Mouse (Mus musculus) limb, embryonic 11.5 days (tissue): ENCODE results near the gene Fam72a. TPM values are rescaled to one million over a fixed set of nuclear protein-coding genes. Genes with fewer than 3 reads are reported as not detected.

Source experiments
- ATAC-seq: fragments of 200-750 bp; cut with Nextera tagmentation; 2 replicates; pipeline ENCODE4 v1.8.0; 2017; ENCODE audit warnings: low read depth; ENCODE audit not compliant: insufficient number of reproducible peaks, low FRiP score, low TSS enrichment
- DNase-seq: peaks from one replicate; pipeline ENCODE4 v3.0.0-alpha.2; 2015; ENCODE audit warnings: low spot score
- H3K27ac ChIP-seq: fragments of 300-500 bp; sonication (generic); replicated peaks from 2 replicates; pipeline ENCODE4 v1.5.1; 2014; ENCODE audit warnings: low read depth, mild to moderate bottlenecking, low read length
- H3K27me3 ChIP-seq: fragments of 300-500 bp; sonication (generic); 2 replicates; pipeline ENCODE4 v1.6.1; 2014; ENCODE audit warnings: mild to moderate bottlenecking, low read length, mixed read lengths; ENCODE audit not compliant: control insufficient read depth, insufficient read depth
- H3K36me3 ChIP-seq: fragments of 300-500 bp; sonication (generic); 2 replicates; pipeline ENCODE4 v1.6.1; 2014; ENCODE audit warnings: mild to moderate bottlenecking, low read length, moderate library complexity, mixed read lengths; ENCODE audit not compliant: control insufficient read depth, insufficient read depth
- H3K4me1 ChIP-seq: fragments of 300-500 bp; sonication (generic); 2 replicates; pipeline ENCODE4 v1.6.1; 2014; ENCODE audit warnings: low read length, mixed read lengths; ENCODE audit not compliant: control insufficient read depth, insufficient read depth
- H3K4me2 ChIP-seq: fragments of 300-500 bp; sonication (generic); 2 replicates; pipeline ENCODE4 v1.6.1; 2014; ENCODE audit warnings: low read depth, mild to moderate bottlenecking, moderate library complexity; ENCODE audit not compliant: severe bottlenecking
- H3K4me3 ChIP-seq: fragments of 300-500 bp; sonication (generic); 2 replicates; pipeline ENCODE4 v1.5.1; 2014; ENCODE audit warnings: low read depth, low read length
- H3K9ac ChIP-seq: fragments of 300-500 bp; sonication (generic); 2 replicates; pipeline ENCODE4 v1.6.1; 2014; ENCODE audit warnings: mild to moderate bottlenecking, low read length
- H3K9me3 ChIP-seq: fragments of 300-500 bp; sonication (generic); 2 replicates; pipeline ENCODE4 v1.6.1; 2016; ENCODE audit warnings: low read length; ENCODE audit not compliant: control insufficient read depth
- WGBS: fragments of 180-500 bp; shearing (Covaris S2); extraction: QIAGEN DNeasy Blood & Tissue Kit; methylation state at CpG from one replicate; pipeline ENCODE4 v1.1.7; 2014; 5-methylcytosine and 5-hydroxymethylcytosine counted together
- polyA plus RNA-seq: library from polyadenylated mRNA; unstranded; fragments of >200 nt; fragmentation: Nextera tagmentation; extraction: Ambion mirVana; gene quantifications from 2 replicates; pipeline ENCODE4 v1.2.1, GENCODE M21; 2014

Gene Fam72a
- polyA plus RNA-seq, 1 experiment from 2014 or later, result 3.9 TPM

- Histone ChIP-seq H3K36me3 (no peaks in the 10 kb centered on the region), H3K4me3 (no peak overlapping the region), H3K27ac (no peak overlapping the region), H3K4me1 (no peaks in the 10 kb centered on the region), H3K27me3 (no peaks in the 10 kb centered on the region), H3K9ac (no peak overlapping the region), H3K4me2 (no peak overlapping the region), H3K9me3 (no peaks in the 10 kb centered on the region)
- WGBS, result 91% methylated on average over 4 of the region's 4 CpGs
- DNase-seq (no peak), ATAC-seq (no peak)
Measured at GRCm38 (mm10) chr1:131493966-131494898, 33.5 kb upstream of the Fam72a start.

- H3K4me3 ChIP-seq, result no peak overlapping the region
- WGBS, result 83% methylated on average over 1 of the region's 1 CpGs
- no peaks in the 10 kb centered on the region for H3K9me3 ChIP-seq
- H3K4me2 ChIP-seq, result no peak overlapping the region
- H3K4me1 ChIP-seq, result no peaks in the 10 kb centered on the region
- no peak for ATAC-seq
- no peaks in the 10 kb centered on the region for H3K27me3 ChIP-seq
- H3K27ac ChIP-seq, result no peak overlapping the region
- no peaks in the 10 kb centered on the region for H3K36me3 ChIP-seq
- no peak overlapping the region for H3K9ac ChIP-seq
- no peak for DNase-seq
Measured at GRCm38 (mm10) chr1:131498231-131498630, 29.5 kb upstream of the Fam72a start.

- no peaks in the 10 kb centered on the region for H3K4me1 ChIP-seq
- WGBS, result 91% methylated on average over 1 of the region's 1 CpGs
Measured at GRCm38 (mm10) chr1:131501681-131502080, 26.0 kb upstream of the Fam72a start.

GRCm38 (mm10) chr1:131511131-131511530, 16.6 kb upstream of the Fam72a start:
- Histone ChIP-seq H3K27me3 (no peaks in the 10 kb centered on the region), H3K9ac (no peak overlapping the region), H3K4me3 (no peak overlapping the region), H3K4me1 (no peaks in the 10 kb centered on the region), H3K27ac (no peak overlapping the region), H3K36me3 (no peaks in the 10 kb centered on the region), H3K4me2 (no peak overlapping the region), H3K9me3 (no peaks in the 10 kb centered on the region)
- ATAC-seq, result no peak
- DNase-seq, result no peak

More at GRCm38 (mm10) chr1:131501681-131502080, 26.0 kb upstream of the Fam72a start:
- Histone ChIP-seq H3K9ac (no peak overlapping the region), H3K4me3 (no peak overlapping the region), H3K27me3 (no peaks in the 10 kb centered on the region), H3K9me3 (no peaks in the 10 kb centered on the region), H3K4me2 (no peak overlapping the region), H3K27ac (no peak overlapping the region), H3K36me3 (no peaks in the 10 kb centered on the region)
- DNase-seq (no peak), ATAC-seq (no peak)

GRCm38 (mm10) chr1:131511661-131512500, 15.8 kb upstream of the Fam72a start:
- Histone ChIP-seq H3K27ac (no peak overlapping the region), H3K4me2 (no peak overlapping the region), H3K4me1 (no peaks in the 10 kb centered on the region), H3K4me3 (no peak overlapping the region), H3K9me3 (no peaks in the 10 kb centered on the region), H3K9ac (no peak overlapping the region), H3K27me3 (no peaks in the 10 kb centered on the region), H3K36me3 (no peaks in the 10 kb centered on the region)
- WGBS, result 84% methylated on average over 3 of the region's 3 CpGs
- no peak for DNase-seq
- ATAC-seq, result no peak

GRCm38 (mm10) chr1:131513136-131513535, 14.6 kb upstream of the Fam72a start:
- Histone ChIP-seq H3K4me2 (no peak overlapping the region), H3K27ac (no peak overlapping the region), H3K9ac (no peak overlapping the region), H3K36me3 (no peaks in the 10 kb centered on the region), H3K4me1 (no peaks in the 10 kb centered on the region), H3K9me3 (no peaks in the 10 kb centered on the region), H3K4me3 (no peak overlapping the region), H3K27me3 (no peaks in the 10 kb centered on the region)
- whole genome bisulfite sequencing, result 97% methylated on average over 2 of the region's 2 CpGs
- DNase-seq (no peak), ATAC-seq (no peak)

GRCm38 (mm10) chr1:131514197-131514596, 13.5 kb upstream of the Fam72a start:
- H3K4me2 ChIP-seq, result no peak overlapping the region
- WGBS, result 58% methylated on average over 1 of the region's 1 CpGs
- DNase-seq (no peak), ATAC-seq (no peak)
- no peaks in the 10 kb centered on the region for H3K27me3 ChIP-seq
- no peak overlapping the region for H3K9ac ChIP-seq
- H3K27ac ChIP-seq, result no peak overlapping the region
- no peak overlapping the region for H3K4me3 ChIP-seq
- H3K4me1 ChIP-seq, result no peaks in the 10 kb centered on the region
- no peaks in the 10 kb centered on the region for H3K36me3 ChIP-seq
- H3K9me3 ChIP-seq, result no peaks in the 10 kb centered on the region

- 86% methylated on average over 3 of the region's 3 CpGs for WGBS
- Histone ChIP-seq H3K9ac (no peak overlapping the region), H3K27me3 (no peaks in the 10 kb centered on the region), H3K4me1 (no peaks in the 10 kb centered on the region), H3K4me3 (no peak overlapping the region), H3K27ac (no peak overlapping the region), H3K9me3 (no peaks in the 10 kb centered on the region), H3K4me2 (no peak overlapping the region), H3K36me3 (no peaks in the 10 kb centered on the region)
- DNase-seq (no peak), ATAC-seq (no peak)
Measured at GRCm38 (mm10) chr1:131516588-131516987, 11.1 kb upstream of the Fam72a start.
